Mouse (Mus musculus): Measurements from ENCODE around the gene A630076J17Rik. TPM values are rescaled to one million over a fixed set of nuclear protein-coding genes. Genes with fewer than 3 reads are reported as not detected.

Gene A630076J17Rik
- total RNA-seq, 2 experiments from 2014 or later, result not detected

- no peak for ATAC-seq (replicated peaks; ENCODE audit: low FRiP score, poor library complexity, severe bottlenecking)
Measured at GRCm38 (mm10) chr3:107266814-107267345, 36.5 kb downstream of the A630076J17Rik start.

- ATAC-seq (replicated peaks; ENCODE audit: low FRiP score, poor library complexity, severe bottlenecking), result no peak
Measured at GRCm38 (mm10) chr3:107272433-107272832, 42.0 kb downstream of the A630076J17Rik start.

GRCm38 (mm10) chr3:107273820-107274219, 43.4 kb downstream of the A630076J17Rik start:
- peak; percentile 76 for ATAC-seq (replicated peaks; ENCODE audit: low FRiP score, poor library complexity, severe bottlenecking)

- ATAC-seq (replicated peaks; ENCODE audit: low FRiP score, poor library complexity, severe bottlenecking), result no peak
Measured at GRCm38 (mm10) chr3:107275351-107275750, 44.9 kb downstream of the A630076J17Rik start.

GRCm38 (mm10) chr3:107275996-107276395, 45.6 kb downstream of the A630076J17Rik start:
- no peak for ATAC-seq (replicated peaks; ENCODE audit: low FRiP score, poor library complexity, severe bottlenecking)

- no peak for ATAC-seq (replicated peaks; ENCODE audit: low FRiP score, poor library complexity, severe bottlenecking)
Measured at GRCm38 (mm10) chr3:107276626-107277025, 46.2 kb downstream of the A630076J17Rik start.

- peak; percentile 92 for ATAC-seq (replicated peaks; ENCODE audit: low FRiP score, poor library complexity, severe bottlenecking)
Measured at GRCm38 (mm10) chr3:107278479-107279269, 48.3 kb downstream of the A630076J17Rik start, which contains the start of gene Lamtor5. Lamtor5 (plus strand) TSS chr3:107278858.

Other genes with a start within 250 kb of the A630076J17Rik start
- 4.4 TPM in 1 of 2 replicates, not detected in the other for gene Kcna3, start 194.4 kb upstream of the A630076J17Rik start, total RNA-seq (2015; ENCODE audit: low replicate concordance)
- gene Kcna3, start 194.4 kb upstream of the A630076J17Rik start, total RNA-seq (2017; ENCODE audit: low replicate concordance), result 1.5 and 1.7 TPM in 2 replicates
- 1.0 and 2.1 TPM in 2 replicates for gene Kcna2, start 129.5 kb upstream of the A630076J17Rik start, total RNA-seq (2015; ENCODE audit: low replicate concordance)
- 0.98 and 1.3 TPM in 2 replicates for gene Kcna2, start 129.5 kb upstream of the A630076J17Rik start, total RNA-seq (2017; ENCODE audit: low replicate concordance)
- not detected in 2 replicates for gene Kcna10, start 47.6 kb upstream of the A630076J17Rik start, total RNA-seq (2015; ENCODE audit: low replicate concordance)
- not detected in 2 replicates for gene Kcna10, start 47.6 kb upstream of the A630076J17Rik start, total RNA-seq (2017; ENCODE audit: low replicate concordance)
- not detected in 2 replicates for gene Cym, start 8.9 kb upstream of the A630076J17Rik start, total RNA-seq (2015; ENCODE audit: low replicate concordance)
- not detected in 2 replicates for gene Cym, start 8.9 kb upstream of the A630076J17Rik start, total RNA-seq (2017; ENCODE audit: low replicate concordance)
- gene Prok1, start 9.1 kb downstream of the A630076J17Rik start, total RNA-seq (2015; ENCODE audit: low replicate concordance), result not detected in 2 replicates
- gene Prok1, start 9.1 kb downstream of the A630076J17Rik start, total RNA-seq (2017; ENCODE audit: low replicate concordance), result not detected in 2 replicates
- 38.2 and 42.8 TPM in 2 replicates for gene Lamtor5, start 48.2 kb downstream of the A630076J17Rik start, total RNA-seq (2015; ENCODE audit: low replicate concordance)
- 12.1 and 16.7 TPM in 2 replicates for gene Lamtor5, start 48.2 kb downstream of the A630076J17Rik start, total RNA-seq (2017; ENCODE audit: low replicate concordance)
- gene Slc16a4, start 60.6 kb downstream of the A630076J17Rik start, total RNA-seq (2015; ENCODE audit: low replicate concordance), result not detected in 2 replicates
- 0.43 TPM in 1 of 2 replicates, not detected in the other for gene Slc16a4, start 60.6 kb downstream of the A630076J17Rik start, total RNA-seq (2017; ENCODE audit: low replicate concordance)
- 19.4 and 26.1 TPM in 2 replicates for gene Rbm15, start 103.1 kb downstream of the A630076J17Rik start, total RNA-seq (2015; ENCODE audit: low replicate concordance)
- 19.9 and 29.7 TPM in 2 replicates for gene Rbm15, start 103.1 kb downstream of the A630076J17Rik start, total RNA-seq (2017; ENCODE audit: low replicate concordance)
- not detected in 2 replicates for gene Kcnc4, start 228.9 kb downstream of the A630076J17Rik start, total RNA-seq (2015; ENCODE audit: low replicate concordance)
- not detected in 2 replicates for gene Kcnc4, start 228.9 kb downstream of the A630076J17Rik start, total RNA-seq (2017; ENCODE audit: low replicate concordance)

Data from erythroblast, adult 5-6 weeks (primary cell).